Mouse (Mus musculus) hematopoietic stem cell, adult 5-6 weeks (primary cell): ENCODE measurements around the gene Zfp408. TPM values are rescaled to one million over a fixed set of nuclear protein-coding genes. Genes with fewer than 3 reads are reported as not detected.

Experiments used
- ATAC-seq, 2 experiments: fragments of 125-278 bp in 1 of 2; replicated peaks in 1 of 2; 2 replicates each; pipeline ENCODE4 v1.8.0; 2016 to 2017; ENCODE audit warnings: inconsistent platforms in 2 of 2, mild to moderate bottlenecking in 2 of 2, moderate number of reproducible peaks in 2 of 2, low read depth in 1 of 2, moderate TSS enrichment in 1 of 2; ENCODE audit not compliant: low FRiP score in 2 of 2, poor library complexity in 2 of 2, severe bottlenecking in 2 of 2, insufficient read depth in 1 of 2, low TSS enrichment in 1 of 2
- total RNA-seq: library from RNA; stranded (forward); fragments of 172-1452, 232-1000 nt; gene quantifications from 2 replicates; pipeline ENCODE4 v1.2.3, GENCODE M21; 2017

Zfp408 gene
- total RNA-seq, result 8.6 and 12.4 TPM in 2 replicates

DNA sequence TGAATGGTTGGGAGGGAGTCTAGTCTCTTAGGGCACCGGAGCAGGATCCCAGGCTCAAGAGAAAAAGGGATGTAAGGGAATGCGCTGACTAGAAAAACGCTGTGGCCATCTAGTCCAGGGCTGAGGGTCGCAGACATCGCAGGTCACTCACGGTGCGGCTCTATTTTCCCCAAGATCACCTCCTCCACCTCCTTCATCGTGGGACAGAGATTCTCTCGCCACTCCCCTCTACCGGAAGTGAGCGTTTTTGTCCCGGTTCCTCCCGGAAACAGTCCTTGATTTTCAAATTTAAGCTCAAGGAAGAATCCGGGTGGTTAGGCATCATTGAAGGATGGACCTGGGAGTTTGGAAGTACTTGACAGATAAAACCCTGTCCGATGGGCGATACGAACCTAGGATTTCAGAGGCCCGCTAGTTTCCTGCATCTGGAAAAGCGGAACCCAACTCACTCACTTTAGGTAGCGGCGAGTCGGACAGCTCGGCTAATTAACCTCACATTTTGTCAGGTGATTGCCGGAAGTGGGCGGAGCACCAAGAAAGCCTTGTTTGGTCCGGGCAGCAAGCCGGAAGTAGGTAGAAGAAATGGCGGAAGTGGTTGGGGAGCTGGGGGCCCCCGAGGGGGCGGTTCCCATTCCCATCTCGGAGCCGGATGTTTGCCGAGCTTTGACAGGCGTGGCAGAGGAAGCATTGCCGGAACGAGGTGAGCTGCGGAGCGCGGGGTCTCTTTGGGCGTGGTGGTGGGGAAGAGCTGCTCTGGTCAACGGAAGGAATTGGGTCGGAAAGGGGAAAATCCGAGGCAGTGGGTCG is at the start of gene Zfp408, which contains the start of gene Arhgap1:
Gene Zfp408 (minus strand): TSS at position 239 of the 807 bp plus-strand sequence.
Gene Arhgap1 (plus strand): TSS at position 308 of the 807 bp plus-strand sequence.
- peak; percentile 82 to 91 for ATAC-seq

DNA sequence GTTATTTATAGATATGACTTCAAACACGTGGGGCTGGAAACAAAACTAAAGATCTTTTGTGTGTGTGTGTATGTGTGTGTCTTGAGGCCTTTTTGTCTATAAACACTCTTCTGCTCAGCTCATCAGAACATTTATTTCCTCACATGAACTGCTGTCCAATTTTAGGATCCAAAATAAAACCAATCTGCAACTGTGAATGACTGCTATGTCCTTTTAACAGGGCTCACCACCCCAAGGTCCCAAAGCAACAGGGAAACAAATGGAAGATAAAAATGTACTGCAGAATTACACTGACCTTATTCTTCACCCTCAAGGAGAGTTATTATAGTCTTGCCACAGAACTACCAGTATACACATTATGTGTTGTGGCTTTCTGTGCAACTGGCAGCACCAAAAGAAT is 49.6 kb upstream of the Zfp408 start:
- ATAC-seq, result no peak

DNA sequence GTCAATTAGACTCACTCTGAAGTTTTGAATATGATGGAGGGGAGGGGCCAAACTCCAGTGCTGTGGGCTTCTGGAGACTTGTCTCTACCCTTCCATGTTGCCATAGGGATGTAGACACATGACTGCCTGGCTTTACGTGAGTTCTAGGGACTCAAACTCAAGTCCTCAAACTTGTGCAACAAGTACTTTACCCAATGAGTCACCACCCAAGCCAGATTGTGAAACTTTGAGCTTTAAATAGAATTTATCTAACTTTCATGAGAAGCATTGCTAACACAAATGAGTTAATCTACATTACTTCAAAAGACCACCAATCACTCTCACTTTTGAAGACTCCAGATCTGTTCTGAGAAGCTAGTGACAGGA is 46.6 kb upstream of the Zfp408 start:
- ATAC-seq, result no peak; a peak in 2 of 4 replicates

DNA sequence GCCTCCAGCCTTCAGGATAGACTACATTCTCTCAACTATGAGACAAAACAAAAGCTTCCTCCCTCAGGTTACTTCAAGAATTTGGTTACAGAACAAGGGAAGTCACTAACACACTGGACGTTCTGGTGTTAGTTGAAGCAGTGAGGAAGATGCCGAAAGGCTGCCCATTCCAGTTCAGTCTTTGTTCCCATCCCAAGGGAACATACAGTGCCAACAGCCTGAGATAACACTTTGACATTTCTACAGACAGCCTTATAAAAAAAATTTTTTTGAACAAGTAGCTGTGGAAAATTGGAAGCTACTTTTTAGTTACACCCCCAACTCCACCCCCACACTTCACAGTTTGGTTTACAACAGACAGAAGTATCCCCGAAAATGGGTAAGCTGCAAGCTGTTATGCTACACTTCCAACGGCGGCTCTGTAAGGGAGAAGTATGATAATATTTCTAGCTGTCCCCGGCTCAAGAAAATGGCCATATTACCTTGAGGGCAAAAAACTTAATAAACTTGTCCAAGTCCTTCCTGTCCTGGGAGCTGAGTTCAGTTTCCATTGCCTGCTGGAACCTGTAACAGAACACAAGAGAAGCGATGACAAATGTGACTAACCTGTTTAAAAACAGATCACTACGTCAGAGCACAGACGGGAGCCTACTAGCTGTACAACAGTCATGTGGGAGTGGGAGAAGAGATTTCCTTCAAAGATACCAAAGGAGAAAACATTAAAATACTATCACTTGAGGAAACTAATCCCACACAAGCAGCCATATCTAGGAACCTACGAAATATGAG is 46.0 kb upstream of the Zfp408 start:
- no peak for ATAC-seq

DNA sequence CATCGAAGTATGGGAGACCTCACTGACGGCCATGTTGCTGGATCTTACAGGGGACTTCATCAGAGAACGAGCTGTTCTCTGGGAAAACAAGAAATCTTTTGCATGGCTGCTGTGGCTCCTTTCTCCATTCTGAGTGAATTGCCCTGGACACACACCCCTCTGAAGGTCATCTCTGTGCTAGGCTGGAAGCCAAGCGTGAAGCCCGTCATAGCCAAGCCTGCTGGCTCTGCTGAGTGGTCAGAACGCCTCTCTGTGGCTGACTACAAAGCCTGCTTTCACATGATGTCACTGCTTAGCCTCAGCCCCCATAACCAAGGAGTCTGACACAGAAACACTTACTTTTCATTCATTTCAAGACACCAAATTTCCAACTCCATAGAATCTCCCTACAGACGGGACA is 39.9 kb upstream of the Zfp408 start:
- no peak for ATAC-seq

DNA sequence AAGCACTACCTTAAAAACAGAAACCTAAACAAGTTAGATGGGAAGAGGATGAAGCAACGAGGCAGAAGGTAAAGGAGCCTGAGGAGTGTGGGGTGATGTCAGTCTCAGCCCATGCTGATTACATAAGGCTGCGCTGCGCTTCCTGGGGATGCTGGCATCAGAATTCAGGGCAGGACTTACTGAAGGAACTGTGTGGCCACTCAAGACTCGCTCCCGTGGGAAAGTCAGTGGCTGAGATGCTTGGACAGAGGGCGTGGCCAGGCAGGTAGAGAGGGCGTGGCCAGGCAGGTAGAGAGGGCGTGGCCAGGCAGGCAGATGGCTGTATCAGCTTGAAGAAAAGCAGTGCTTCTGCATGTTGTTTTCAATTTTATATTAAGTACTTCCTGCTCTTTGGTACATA is 34.3 kb upstream of the Zfp408 start:
- no peak for ATAC-seq

DNA sequence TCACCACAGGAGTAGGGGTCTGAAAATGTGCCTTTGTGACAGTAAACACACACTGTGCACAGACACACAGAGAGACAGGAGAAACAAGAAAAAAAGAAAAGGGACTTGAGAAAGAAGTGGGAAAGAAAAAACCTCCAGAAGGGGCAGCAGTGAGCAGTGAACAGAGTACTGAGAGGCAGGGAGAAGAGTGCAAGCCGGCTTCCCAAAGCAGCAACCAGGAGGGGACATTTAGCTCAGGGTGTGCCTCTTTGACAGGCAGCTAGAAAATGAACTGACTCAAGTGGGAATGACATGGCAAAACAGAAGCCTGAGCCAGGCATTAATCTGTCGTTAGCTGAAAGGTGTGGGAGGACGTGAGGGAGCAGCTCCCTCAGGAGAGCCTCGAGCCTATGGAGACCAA is 33.3 kb upstream of the Zfp408 start:
- ATAC-seq, result peak in 1 of 2 experiments; percentile 36; a peak in 1 of 4 replicates

DNA sequence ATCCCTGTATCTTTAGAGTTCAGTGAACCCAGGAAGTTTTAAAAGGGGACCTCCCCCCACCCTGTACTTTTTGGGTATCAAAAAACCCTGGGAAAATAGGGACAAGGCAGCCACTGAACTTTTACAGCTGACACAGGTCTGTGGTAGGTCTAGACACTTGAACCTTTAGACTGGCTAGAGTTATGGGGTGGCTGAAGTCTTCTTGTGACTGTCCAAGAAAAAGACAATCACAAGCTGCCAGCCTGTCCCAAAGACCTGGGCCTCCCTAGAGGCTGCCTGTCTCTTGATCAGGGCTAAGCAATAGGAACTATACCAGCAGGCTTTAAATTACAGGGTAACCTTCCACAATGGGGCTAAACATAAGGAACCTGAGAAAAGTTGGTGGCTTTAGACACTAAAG is 27.4 kb upstream of the Zfp408 start:
- ATAC-seq, result no peak

DNA sequence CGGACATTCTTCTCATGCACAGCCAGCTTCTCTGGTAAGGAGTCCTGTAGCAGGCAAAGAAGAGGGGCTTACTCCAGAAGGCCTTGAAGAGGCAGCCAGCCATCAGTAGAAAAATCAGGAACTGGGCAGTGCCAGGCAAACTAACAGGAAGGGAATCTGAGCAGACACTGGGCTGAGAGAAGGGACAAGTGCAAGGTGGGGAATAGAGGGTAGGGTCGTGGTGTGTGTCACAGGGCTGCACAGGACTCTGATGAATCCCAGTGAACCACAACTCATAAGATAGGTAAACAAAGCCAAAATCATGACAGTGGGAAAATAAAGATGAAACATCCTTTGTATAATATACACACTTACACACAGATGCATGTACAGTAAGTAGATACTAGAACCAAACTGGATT is 26.8 kb upstream of the Zfp408 start:
- ATAC-seq, result no peak

DNA sequence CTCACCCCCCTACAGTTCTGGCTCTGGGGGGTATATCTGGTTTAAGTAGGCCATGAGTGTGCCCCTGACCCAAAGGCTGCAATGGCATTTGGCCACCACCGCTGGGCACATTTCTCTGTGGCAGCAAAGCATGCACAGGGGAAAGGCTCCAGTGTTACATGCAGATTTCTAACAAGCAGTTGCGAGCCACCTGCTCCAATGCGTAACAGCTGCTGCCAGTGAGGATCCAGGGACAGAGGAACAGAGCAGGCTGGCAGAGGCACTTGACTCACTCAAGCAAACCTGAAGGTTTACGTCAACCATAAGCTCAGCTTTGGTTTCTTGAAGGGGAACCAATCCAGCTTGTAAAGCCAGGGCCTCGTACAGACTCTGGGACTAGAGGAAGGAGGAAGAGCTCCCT is 25.3 kb upstream of the Zfp408 start:
- ATAC-seq, result no peak

DNA sequence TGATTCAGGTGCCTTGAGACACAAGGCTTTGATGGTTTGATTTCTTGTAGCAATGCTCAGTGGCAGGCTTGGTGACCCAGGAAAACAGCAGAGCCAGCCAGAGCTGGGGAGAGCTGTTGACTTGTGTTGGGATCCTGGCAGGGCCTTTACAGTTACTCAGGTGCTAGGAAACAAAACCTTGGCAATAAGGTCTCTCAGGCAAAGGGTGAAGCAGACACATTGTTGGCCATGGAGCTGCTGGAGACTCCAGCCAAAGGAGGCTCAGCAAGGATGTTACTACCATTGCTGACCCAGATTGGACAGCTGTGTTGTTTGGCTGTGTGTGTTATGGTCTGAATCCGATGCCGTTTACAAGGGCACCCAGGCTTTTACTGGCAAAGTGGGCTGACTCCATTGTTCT is 24.0 kb upstream of the Zfp408 start:
- ATAC-seq, result no peak

DNA sequence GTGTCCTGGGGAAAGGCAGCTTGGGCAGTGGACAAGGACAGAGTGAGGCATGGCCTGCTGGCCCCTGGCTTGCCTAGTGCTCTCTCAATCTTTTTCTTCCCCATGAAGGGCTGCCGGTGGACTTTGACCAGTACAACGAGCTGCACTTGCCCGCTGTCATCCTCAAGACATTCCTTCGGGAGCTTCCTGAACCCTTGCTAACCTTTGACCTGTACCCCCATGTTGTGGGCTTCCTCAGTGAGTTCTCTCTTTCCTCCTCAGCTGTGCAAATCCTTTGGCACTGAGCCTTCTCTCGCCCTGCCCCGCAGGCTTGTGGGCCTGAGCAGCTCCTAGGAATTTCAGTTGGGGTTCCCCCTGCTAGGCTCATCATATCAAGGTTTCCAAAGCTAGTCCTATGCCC is 20.4 kb upstream of the Zfp408 start:
- ATAC-seq, result no peak

DNA sequence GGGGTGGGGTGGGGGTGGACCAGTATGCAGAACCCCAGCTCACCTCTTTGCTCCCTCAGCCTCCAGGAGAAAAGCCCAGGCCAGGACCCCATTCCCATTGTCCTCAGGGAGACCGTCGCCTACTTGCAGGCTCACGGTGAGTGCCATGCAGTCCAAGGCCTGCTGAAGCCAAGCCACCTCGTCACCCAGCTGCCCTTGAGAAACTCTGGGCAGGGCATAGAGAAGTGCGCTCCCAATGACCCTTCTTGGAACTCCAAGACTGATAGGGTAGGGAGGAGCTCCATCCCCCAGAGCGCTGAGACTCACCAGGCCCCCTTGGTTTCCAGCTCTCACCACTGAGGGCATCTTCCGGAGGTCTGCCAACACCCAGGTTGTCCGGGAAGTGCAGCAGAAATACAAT is 19.7 kb upstream of the Zfp408 start:
- no peak for ATAC-seq

DNA sequence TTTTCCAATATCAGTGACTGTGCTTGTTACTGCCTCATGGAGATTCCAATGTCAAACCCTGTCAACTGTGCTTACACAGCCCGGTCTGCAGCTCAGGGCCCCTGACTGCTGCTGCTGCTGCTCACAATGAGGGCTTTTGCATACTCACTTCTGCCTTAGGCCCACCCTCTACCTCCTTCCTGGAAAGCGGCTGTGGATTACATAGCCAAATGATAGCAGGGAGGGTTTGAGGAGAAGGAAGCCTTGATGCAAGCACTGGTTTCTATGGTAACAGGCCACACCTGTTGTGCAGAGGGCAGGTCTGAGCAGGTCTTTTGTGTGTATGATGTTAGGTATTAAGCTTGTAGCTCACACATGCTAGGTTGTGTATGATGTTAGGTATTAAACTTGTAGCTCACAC is 18.2 kb upstream of the Zfp408 start:
- no peak for ATAC-seq

DNA sequence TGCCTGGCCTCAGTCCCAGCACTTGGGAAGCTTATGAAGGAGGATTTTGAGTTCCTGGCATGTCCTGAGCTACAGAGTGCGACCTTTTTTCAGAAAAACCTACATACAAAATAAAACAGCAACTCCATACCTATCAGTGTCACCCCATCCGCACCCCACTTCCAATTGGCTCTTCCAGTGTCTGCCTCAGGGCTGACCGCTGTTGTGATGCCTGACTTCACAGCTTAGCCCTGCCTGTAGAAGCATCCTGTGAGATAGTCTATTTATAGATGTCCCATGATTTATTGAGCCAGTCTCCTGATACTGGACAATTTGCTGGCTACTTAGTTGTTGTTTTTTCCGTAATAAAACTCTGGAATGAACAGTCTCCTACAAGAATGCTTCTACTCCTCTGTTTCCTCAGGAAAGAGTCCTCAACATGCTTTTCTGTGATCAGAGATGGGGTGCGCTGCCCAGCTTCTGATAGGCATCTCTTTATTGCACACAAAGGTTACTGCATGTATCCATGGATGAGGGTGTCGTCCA is 16.9 kb upstream of the Zfp408 start:
- ATAC-seq, result no peak

DNA sequence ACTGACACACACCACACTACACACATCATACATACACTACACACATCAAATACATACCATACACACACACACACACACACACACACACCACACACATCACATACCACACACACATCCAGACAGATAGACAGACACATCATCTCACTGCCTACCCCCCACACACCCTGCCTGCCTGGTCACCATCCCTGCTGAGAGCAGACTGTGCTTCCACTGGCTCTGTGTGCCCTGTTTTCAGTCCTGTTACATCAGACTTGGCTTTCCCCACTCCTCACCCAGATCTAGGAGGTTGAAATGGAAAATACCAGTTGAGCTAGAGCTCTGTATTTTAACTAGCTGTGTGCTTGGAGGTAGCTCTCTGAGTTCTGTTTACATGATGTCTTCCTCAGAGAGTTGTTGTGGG is 15.2 kb upstream of the Zfp408 start:
- ATAC-seq, result no peak

DNA sequence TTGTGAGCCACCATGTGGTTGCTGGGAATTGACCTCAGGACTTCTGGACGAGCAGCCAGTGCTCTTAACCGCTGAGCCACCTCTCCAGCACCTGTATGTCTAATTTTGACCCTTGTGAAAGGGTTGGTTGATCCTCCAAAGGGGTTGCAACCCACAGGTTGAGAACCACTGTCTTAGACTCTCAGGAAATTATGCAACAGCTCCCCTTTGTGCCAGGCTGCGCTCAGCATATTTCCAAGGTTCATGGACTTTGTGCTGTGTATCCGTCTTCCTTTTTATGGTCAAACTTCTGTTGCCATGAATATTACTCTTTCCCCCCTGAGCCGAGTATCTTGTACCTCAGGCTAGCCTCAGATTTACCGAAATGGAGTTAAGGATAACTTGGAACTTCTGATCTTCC is 11.4 kb upstream of the Zfp408 start:
- ATAC-seq, result no peak

DNA sequence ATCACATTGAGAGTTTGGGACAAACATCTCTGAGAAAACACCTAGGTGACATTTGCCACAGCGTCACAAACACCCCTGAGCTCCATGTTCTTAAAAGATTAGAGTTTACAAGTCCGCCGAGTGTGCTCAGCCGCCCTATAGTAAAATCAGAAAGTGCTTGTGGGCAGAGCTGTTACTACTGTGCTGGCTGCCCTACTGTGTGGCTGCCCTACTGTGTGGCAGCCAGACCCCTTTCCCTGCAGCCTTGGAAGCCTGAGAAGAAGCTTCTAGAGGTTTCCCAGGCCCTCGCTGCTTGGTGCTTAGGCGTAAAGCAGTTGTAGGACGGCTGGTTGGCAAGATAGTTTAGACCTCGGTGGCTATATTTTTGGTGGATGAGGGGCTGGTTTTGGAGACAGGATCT is 10.1 kb upstream of the Zfp408 start:
- ATAC-seq, result no peak
